Mouse (Mus musculus) C2C12 (cell line): ENCODE measurements around the gene Nudt17.

Experiments used
- CTCF ChIP-seq: IDR thresholded peaks from one replicate; pipeline ENCODE4 v1.5.1; 2011; ENCODE audit not compliant: control insufficient read depth, insufficient read depth, insufficient read length
- FOSL1 ChIP-seq: IDR thresholded peaks from one replicate; pipeline ENCODE4 v1.8.0; 2011; ENCODE audit warnings: mild to moderate bottlenecking, low read length; ENCODE audit not compliant: poor library complexity, insufficient read depth, severe bottlenecking
- MAX ChIP-seq: IDR thresholded peaks from one replicate; pipeline ENCODE4 v1.6.1; 2011; ENCODE audit warnings: mild to moderate bottlenecking, control low read depth
- MYOD1 ChIP-seq: IDR thresholded peaks from one replicate; pipeline ENCODE4 v1.6.1; 2011; ENCODE audit warnings: low read depth; ENCODE audit not compliant: control insufficient read depth, insufficient read length

GRCm38 (mm10) chr3:96688854-96689253, 19.5 kb downstream of the Nudt17 start:
- no peak for TF ChIP-seq FOSL1
- no peak for TF ChIP-seq CTCF
- no peak for TF ChIP-seq MAX
- no peak for TF ChIP-seq MYOD1
